25 mouse cellular contexts compared by ENCODE assay signal in genomic region chr12:89982445-89982844, GRCm38 (mm10).
A peak's percentile ranks its signal among the peaks of the same experiment; 100 is the strongest.
DNase-seq lines count a peak whose midpoint lies in the region; ATAC-seq lines count a peak whose summit lies in the region.
"Had no signal": no experiment of that assay in that cellular context is flagged by ENCODE, and none has a peak within 500 bp of the region (broad histone marks: within the 10 kb centered on the region; RNA-seq: fewer than 3 reads in every experiment).

No protein-coding gene starts in this region.

- WGBS in hindbrain, embryonic 14.5 days = 42% methylated on average over 5 of the region's 5 CpGs
- WGBS in hindbrain, embryonic 10.5 days = 76% methylated on average over 5 of the region's 5 CpGs
- 48% methylated on average over 5 of the region's 5 CpGs for WGBS in hindbrain, embryonic 16.5 days
- 41% methylated on average over 5 of the region's 5 CpGs for WGBS in neural tube, embryonic 15.5 days

- no peak overlapping the region for H3K4me2 ChIP-seq in hindbrain, embryonic 14.5 days (replicated peaks)
- no peak overlapping the region for H3K4me2 ChIP-seq in hindbrain, embryonic 16.5 days (ENCODE audit: low read length)
- no peak overlapping the region for H3K4me2 ChIP-seq in neural tube, embryonic 15.5 days
- H3K4me2 ChIP-seq: embryonic facial prominence, embryonic 13.5 days; heart, embryonic 12.5 days; kidney, embryonic 15.5 days; lung, embryonic 14.5 days had no signal

- no peaks in the 10 kb centered on the region for H3K36me3 ChIP-seq in hindbrain, embryonic 14.5 days (replicated peaks; ENCODE audit: control insufficient read depth, insufficient read depth)
- no peaks in the 10 kb centered on the region for H3K36me3 ChIP-seq in hindbrain, embryonic 10.5 days
- no peaks in the 10 kb centered on the region for H3K36me3 ChIP-seq in hindbrain, embryonic 16.5 days (ENCODE audit: control insufficient read depth, insufficient read depth, low read length)
- H3K36me3 ChIP-seq in neural tube, embryonic 15.5 days = no peaks in the 10 kb centered on the region
- H3K36me3 ChIP-seq: embryonic facial prominence, embryonic 13.5 days; heart, embryonic 12.5 days; kidney, embryonic 15.5 days had no signal

- peak; percentile 34; the same call in 1 of the 2 replicates for ATAC-seq in hindbrain, embryonic 14.5 days (ENCODE audit: low FRiP score)
- peak; percentile 48; the same call in 1 of the 2 replicates for ATAC-seq in hindbrain, embryonic 16.5 days
- ATAC-seq in neural tube, embryonic 15.5 days (ENCODE audit: low FRiP score) = no peak
- no peak for ATAC-seq in megakaryocyte, adult 5-6 weeks (ENCODE audit: poor library complexity, severe bottlenecking)
- ATAC-seq: activated CD4-positive, CD25-positive, alpha-beta regulatory T cell, adult 4 months had no signal

- H3K9me3 ChIP-seq in hindbrain, embryonic 14.5 days (ENCODE audit: control insufficient read depth, low read length) = no peaks in the 10 kb centered on the region
- H3K9me3 ChIP-seq in hindbrain, embryonic 10.5 days = no peaks in the 10 kb centered on the region
- H3K9me3 ChIP-seq in hindbrain, embryonic 16.5 days (ENCODE audit: control insufficient read depth, low read length) = no peaks in the 10 kb centered on the region
- no peaks in the 10 kb centered on the region for H3K9me3 ChIP-seq in neural tube, embryonic 15.5 days (replicated peaks)
- H3K9me3 ChIP-seq: embryonic facial prominence, embryonic 13.5 days; heart, embryonic 12.5 days; kidney, embryonic 15.5 days had no signal

- no peak overlapping the region for H3K4me3 ChIP-seq in hindbrain, embryonic 14.5 days (replicated peaks; ENCODE audit: low read length)
- H3K4me3 ChIP-seq in hindbrain, embryonic 10.5 days = no peak overlapping the region
- no peak overlapping the region for H3K4me3 ChIP-seq in hindbrain, embryonic 16.5 days (ENCODE audit: low read length)
- H3K4me3 ChIP-seq in neural tube, embryonic 15.5 days (replicated peaks) = no peak overlapping the region
- H3K4me3 ChIP-seq: embryonic facial prominence, embryonic 13.5 days; heart, embryonic 12.5 days; kidney, embryonic 15.5 days had no signal

- no peak overlapping the region for H3K27ac ChIP-seq in hindbrain, embryonic 14.5 days
- no peak overlapping the region for H3K27ac ChIP-seq in hindbrain, embryonic 10.5 days
- H3K27ac ChIP-seq in hindbrain, embryonic 16.5 days (ENCODE audit: low read depth, low read length) = 0 out of 2 replicates have a peak overlapping the region, but pooled peaks have one; percentile 48
- H3K27ac ChIP-seq in neural tube, embryonic 15.5 days (replicated peaks) = 0 out of 2 replicates have a peak overlapping the region, but pooled peaks have one; percentile 37
- H3K27ac ChIP-seq: embryonic facial prominence, embryonic 13.5 days; kidney, embryonic 15.5 days; liver, embryonic 14.5 days had no signal

- H3K27me3 ChIP-seq in hindbrain, embryonic 14.5 days (ENCODE audit: control insufficient read depth, insufficient read depth, low read length) = no peaks in the 10 kb centered on the region
- no peaks in the 10 kb centered on the region for H3K27me3 ChIP-seq in hindbrain, embryonic 10.5 days (ENCODE audit: insufficient read depth, poor library complexity, severe bottlenecking)
- H3K27me3 ChIP-seq in hindbrain, embryonic 16.5 days (replicated peaks; ENCODE audit: control insufficient read depth, insufficient read depth, low read length) = no peaks in the 10 kb centered on the region
- no peaks in the 10 kb centered on the region for H3K27me3 ChIP-seq in neural tube, embryonic 15.5 days (replicated peaks)
- H3K27me3 ChIP-seq: CH12.LX; embryonic facial prominence, embryonic 13.5 days; heart, embryonic 12.5 days; kidney, embryonic 15.5 days had no signal

- peak; percentile 38 for DNase-seq in cerebellum, adult 9-10 months
- no peak for DNase-seq in cerebellum, postnatal 25 days
- no peak for DNase-seq in hindbrain, embryonic 14.5 days (ENCODE audit: low spot score)
- no peak for DNase-seq in hindbrain, embryonic 10.5 days (ENCODE audit: low spot score)
- DNase-seq in thymus, postnatal 4 days = no peak
- DNase-seq: adrenal gland, adult 8-10 months; cerebellum, adult 8-10 months; gastrocnemius, postnatal 36 days; heart, adult 18-20 months; heart, postnatal 4 days; kidney, adult 18-20 months; kidney, postnatal 25 days; liver; lung, embryonic 14.5 days; lung, postnatal 14 days; thymus, adult 2 months had no signal

- peaks cover 17% of the 10 kb centered on the region for H3K4me1 ChIP-seq in hindbrain, embryonic 14.5 days (replicated peaks; ENCODE audit: control insufficient read depth, insufficient read depth, low read length)
- no peaks in the 10 kb centered on the region for H3K4me1 ChIP-seq in hindbrain, embryonic 10.5 days (replicated peaks)
- H3K4me1 ChIP-seq in hindbrain, embryonic 16.5 days (ENCODE audit: control insufficient read depth, insufficient read depth, low read depth, low read length) = no peaks in the 10 kb centered on the region; the same call in none of the 2 replicates
- peaks cover 18% of the 10 kb centered on the region for H3K4me1 ChIP-seq in neural tube, embryonic 15.5 days
- H3K4me1 ChIP-seq: heart, embryonic 12.5 days; kidney, embryonic 15.5 days had no signal

- H3K9ac ChIP-seq in hindbrain, embryonic 14.5 days = no peak overlapping the region
- no peak overlapping the region for H3K9ac ChIP-seq in hindbrain, embryonic 16.5 days (ENCODE audit: low read depth, low read length)
- no peak overlapping the region for H3K9ac ChIP-seq in neural tube, embryonic 15.5 days (replicated peaks)
- H3K9ac ChIP-seq: embryonic facial prominence, embryonic 13.5 days; heart, embryonic 12.5 days; kidney, embryonic 15.5 days; liver, embryonic 14.5 days; lung, embryonic 14.5 days had no signal

Comparison
In these comparisons a context has a peak if more than half of its experiments do, and no peak if none do; other contexts are left out.
1. H3K27ac ChIP-seq: peak in hindbrain, embryonic 16.5 days (single experiment) and neural tube, embryonic 15.5 days (single experiment); none in hindbrain, embryonic 14.5 days (single experiment) and hindbrain, embryonic 10.5 days (single experiment).
2. ATAC-seq: peak in hindbrain, embryonic 14.5 days (single experiment) and hindbrain, embryonic 16.5 days (single experiment); none in neural tube, embryonic 15.5 days (single experiment) and megakaryocyte, adult 5-6 weeks (single experiment).